Mouse (Mus musculus) liver, embryonic 14.5 days (tissue): ENCODE data around the gene Fign.

Experiments
- CTCF ChIP-seq: IDR thresholded peaks from 2 replicates; pipeline ENCODE4 v1.5.1; 2016; ENCODE audit warnings: antibody characterized with exemption, low read depth, control low read depth
- EP300 ChIP-seq: IDR thresholded peaks from 2 replicates; pipeline ENCODE4 v1.6.1; 2016; ENCODE audit warnings: antibody characterized with exemption, low read depth

- no peak for TF ChIP-seq CTCF
- no peak for TF ChIP-seq EP300
Measured at GRCm38 (mm10) chr2:64083853-64084427, 13.9 kb downstream of the Fign start.
